Mouse (Mus musculus) c-Kit-positive CD71-negative TER-119-negative erythroid progenitor cells, embryonic 14.5 days (primary cell): Measurements from ENCODE around the gene Plppr2.
A peak's percentile ranks its signal among the peaks of the same experiment; 100 is the strongest.

Experiments
- DNase-seq: peaks from one replicate; pipeline ENCODE4 v3.0.0-alpha.2; 2013; ENCODE audit warnings: low read depth

The Plppr2 gene

DNA sequence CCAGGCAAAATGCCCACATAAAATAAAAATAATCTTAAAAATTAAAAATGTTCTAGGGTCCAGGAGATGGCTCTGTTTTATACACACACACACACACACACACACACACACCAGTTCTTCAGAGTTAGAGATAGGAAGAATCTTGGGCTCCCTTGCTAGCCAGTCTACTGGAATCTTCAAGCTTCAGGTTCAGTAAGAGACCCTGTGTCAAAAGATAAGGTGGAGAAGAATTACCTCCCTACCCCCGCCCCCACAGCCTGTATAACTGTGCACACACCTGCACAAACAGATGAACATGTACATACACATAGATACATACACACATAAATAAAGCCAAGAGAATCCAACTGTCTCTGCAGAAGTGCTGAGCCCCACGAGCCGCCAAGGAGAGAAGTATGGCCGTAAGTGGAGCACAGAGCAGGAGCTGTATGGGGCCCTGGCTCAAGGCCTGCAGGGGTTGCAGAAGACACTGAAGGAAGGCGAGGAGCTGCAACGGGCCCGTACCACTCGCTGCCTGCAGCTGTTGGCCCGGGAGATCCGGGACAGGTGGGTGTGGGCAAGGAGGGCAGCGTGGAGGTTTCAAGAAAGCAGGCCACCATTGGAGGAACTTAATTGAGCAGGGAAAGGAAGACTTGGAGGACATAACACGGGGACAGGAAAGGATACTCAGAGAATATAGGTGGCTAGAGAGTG, 4.2 kb upstream of the Plppr2 start:
- DNase-seq = no peak

DNA sequence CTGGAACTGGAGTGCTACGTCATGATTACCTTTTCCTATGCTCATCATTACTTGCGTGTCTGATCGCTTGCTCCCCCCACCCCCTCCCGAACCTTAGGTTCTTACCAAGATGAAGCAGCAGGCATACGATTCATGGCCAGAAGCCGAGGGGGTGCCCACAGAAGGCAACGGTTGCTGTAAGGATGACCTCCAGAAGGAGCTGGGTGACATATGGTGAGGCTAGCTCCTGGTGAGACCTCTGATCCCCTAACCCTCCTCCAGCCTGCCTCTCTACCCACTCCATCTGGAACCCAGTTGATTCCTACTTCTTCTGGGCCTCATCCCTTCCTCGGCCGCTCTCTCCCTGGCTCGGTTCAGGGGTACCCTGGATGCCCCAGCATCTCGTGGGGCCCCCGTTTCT, 2.8 kb upstream of the Plppr2 start:
- no peak for DNase-seq

DNA sequence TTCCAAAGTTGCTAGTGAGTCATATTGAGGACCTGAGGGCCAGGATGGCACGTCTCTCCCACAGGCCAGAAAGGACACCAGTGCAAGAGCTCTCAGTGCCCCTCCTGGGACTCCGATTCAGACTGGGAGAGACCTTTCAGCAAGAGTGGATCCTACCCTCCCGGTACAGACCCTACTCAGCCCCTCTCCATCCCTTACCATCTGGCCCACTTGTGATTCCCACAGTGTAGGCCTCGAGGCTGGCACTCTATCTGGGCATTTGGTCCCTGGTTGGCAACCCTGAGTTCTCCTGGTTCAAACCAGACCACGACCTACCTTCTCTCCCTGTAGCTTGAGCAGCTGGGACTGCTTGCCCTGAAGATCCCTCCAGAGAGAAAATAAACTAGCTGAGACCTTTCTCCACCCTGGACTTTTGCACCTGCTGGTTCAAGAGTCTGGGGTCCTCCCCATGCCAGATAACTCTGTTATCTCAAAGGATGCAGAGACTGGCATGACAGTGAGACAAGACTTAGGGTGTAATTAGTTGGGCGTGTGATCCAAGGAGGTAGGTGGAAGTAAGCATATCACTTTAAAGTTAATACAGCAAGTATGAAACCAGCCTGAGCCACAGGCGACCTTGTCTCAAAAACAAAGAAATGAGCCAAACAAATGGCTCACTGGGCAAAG, 1.2 kb upstream of the Plppr2 start:
- DNase-seq = no peak

DNA sequence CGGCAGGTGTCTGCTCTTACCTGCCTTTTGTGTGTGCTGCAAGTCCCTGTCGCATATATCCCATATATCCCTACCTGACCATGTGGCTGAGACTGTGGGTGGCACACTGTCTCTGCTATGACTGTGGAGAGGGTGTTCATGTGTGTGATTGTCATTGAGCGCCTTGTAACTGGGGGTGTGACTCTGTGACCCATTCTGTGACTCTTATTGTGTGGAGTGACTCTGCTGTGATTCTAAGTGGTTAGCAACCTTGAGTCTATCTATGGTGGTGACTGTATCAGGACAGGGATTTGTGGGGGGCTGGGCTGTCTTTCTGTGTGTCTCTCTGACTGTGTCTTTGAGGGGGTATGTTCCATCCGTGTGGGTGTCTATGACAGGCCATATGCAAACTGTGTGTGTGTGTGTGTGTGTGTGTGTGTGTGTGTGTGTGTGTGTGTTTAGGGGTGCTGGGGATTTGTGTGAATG, 910 bp downstream of the Plppr2 start:
- no peak for DNase-seq

DNA sequence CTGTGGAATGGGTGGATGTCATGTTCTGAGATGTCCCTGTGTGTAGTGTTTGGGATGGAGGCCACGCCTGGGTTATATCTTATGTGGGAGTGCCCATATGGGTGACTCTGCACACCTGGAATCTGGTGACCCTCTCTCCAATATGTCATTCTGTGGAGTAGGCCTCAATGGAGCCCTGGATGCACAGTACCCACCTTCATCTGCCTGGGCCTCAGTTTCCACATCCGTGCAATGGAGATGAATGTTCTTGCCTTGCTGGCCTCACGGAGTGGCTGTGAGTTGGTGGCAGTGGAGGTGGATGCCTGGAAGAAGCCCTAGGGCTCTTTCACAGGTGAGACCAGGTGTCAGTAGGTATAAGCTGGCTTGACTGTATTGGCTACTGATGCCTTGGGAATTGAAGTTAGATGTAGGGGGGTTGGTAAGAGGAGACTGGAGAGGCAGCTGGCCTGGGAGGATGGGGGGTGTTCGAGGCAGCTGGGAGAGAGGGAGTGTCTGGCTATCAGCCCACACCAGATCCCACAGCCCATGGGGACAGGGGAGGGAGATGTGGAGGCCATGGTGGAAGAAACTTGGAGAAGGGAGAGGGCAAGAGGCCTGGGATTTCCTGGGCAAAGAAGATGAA, 1.5 kb downstream of the Plppr2 start:
- DNase-seq = no peak

DNA sequence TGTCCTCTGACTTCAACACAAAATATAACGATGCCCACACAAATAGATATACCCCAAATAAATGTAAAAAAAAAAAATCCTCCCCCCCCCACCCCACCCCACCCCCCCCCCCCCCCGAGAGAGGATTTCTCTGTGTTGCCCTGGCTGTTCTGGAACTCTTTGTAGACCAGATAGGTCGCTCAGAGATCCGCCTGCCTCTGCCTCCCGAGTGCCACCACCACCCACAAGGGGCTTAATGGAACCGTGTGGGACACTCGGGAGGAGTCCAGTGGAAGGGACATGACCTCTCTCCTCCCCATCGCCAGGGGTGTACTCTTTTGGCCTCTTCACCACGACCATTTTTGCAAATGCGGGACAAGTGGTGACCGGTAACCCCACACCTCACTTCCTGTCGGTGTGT, 6.2 kb downstream of the Plppr2 start:
- no peak for DNase-seq

DNA sequence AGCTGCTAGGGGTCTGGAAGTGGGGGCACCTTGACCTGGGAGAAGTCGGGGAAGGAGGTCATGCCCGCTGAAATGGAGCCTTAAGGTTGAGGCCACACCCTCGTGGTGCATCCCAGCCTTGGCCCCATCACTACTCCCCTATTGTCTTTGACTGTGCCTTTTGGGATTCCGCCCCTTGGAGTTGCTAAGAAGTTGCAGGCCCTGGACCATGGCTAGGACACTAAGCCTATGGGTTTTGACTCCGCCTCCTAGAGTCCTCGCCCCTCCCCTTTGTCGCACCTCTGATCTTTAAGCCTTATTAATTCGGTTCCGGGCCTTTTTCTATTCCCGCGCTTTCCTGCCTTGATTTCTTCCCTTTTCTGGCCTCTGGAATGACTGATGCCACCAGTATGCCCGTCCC, 6.8 kb downstream of the Plppr2 start:
- DNase-seq = no peak

DNA sequence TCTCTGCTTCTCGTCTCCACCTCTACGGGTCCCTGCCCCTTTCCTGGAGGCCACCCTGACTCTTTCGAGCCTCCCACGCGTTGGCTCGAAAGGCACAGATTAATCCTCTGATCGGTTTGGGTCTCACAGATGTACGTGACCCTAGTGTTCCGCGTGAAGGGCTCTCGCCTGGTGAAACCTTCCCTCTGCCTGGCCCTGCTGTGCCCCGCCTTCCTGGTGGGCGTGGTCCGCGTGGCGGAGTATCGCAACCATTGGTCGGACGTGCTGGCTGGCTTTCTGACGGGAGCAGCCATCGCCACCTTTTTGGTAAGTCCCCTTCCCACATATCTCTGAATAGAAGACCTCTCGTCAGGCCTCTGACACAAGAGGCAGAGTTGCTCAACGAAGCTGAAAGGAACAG, 7.4 kb downstream of the Plppr2 start:
- no peak for DNase-seq

DNA sequence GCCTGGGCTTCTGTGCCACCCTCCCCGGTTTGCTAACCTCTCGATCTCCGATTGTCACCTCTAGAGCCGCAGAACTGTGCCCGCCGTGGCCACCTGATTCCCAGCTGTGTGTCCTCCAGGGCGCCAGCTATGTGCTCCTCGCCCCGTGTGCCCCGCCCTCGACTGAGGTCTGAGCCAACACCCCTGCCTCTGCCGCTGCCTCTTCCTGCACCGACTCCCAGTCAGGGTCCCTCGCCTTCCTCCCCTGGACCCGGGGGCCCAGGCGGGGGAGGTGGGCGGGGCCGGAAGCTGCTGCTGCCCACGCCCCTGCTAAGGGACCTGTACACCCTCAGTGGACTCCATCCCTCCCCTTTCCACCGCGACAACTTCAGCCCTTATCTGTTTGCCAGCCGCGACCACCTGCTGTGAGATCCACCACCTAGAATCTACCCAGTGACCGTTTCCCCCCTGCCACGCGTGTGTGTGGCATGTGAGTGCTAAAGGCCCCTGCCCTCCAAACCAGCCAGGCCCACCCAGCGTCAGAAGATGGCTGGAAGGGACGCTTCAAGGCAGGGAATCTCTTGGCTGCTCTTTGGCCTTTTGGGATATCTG, 10.8 kb downstream of the Plppr2 start:
- no peak for DNase-seq

DNA sequence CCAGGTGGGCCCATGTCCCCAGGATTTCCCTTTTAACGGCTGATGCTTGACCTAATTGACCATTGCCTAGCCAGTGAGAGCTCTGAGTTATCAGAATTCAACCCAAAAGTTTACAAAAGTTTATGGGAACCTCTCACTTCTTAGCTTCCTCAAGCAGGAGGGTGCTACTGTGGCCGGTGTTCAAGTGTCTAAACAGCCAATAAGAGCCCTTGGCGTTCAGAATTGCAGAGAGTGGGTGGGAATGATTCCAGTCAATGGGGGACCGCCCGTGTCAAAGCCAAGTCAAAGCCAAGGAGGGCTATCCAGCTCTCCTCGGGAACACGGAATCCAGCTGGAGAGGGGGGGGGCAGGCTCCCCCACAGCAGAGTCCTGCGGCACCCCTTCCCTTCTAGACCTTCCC, 11.3 kb downstream of the Plppr2 start:
- no peak for DNase-seq

DNA sequence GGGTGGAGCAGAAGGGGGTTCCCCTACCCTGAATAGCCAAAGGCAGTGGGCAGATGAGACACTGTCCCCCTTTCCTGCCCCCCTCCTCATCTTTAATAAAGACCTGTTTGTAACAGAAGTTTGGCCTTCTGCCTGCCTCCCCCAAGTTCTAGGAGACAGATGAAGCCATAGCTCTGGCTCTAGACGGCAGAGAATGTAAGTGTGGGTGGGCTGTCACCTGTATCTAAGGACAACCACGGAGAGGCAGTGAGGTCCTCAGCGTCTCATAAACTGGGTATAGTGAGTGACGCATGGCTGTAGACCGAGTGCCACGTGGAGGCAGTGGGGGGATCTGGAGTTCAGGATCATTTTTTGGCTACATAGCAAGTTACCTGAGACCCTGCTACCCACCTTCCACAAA, 12.0 kb downstream of the Plppr2 start:
- DNase-seq = no peak

DNA sequence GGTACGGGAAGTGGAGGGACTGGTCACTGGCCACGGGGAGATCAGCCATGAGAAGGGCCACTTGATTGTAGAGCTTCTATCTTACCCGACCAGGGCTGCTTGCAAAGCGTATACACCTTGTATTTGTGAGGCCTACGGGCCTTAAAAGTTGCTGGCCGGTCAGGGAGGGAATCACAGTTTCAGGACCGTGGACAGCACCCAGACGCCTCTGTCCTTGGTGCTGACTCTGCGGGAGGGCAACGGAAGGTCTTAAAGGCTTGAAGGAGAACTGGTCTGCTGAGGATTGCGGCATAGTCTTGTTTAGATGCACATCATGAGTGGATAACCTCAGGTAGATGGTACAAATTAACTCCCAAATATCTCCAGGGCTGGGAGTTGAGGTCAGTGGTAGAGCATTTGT, 13.5 kb downstream of the Plppr2 start:
- DNase-seq = peak; percentile 70

DNA sequence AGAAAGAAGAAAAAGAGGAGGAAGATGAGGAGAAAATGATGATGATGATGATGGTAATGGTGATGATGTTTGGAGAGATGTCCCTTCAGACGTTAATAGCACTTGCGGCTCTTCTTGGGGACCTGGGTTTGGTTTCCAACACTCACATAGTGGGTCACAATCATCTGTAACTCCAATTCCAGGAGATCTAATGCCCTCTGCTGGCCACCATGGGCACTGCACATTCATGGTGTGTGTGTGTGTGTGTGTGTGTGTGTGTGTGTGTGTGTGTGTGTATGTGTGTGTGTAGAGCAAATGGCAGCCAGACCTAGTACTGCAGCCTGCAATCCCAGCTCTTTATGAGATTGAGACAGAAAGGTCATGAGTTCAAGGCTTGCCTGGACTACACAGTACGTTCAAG, 15.1 kb downstream of the Plppr2 start:
- no peak for DNase-seq

DNA sequence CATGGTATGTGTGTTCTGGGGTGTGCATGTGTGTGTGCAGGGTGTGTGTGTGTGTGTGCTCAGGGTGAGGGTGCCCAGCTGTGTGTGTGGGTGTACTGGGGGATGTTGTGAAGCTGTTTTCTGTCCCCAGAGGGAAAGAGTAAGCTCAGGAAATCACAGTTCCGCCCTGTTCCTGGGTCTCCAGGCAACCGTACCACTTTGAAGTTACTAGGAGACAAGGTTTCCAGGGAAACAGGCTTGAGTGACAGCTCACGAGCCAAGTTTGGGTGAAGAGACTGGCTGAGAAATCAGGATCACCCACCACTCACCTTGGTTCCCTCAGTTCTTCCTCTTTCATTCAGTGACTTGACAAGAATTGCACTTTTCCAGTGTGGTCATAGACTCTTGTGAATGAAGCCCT, 16.8 kb downstream of the Plppr2 start:
- no peak for DNase-seq

DNA sequence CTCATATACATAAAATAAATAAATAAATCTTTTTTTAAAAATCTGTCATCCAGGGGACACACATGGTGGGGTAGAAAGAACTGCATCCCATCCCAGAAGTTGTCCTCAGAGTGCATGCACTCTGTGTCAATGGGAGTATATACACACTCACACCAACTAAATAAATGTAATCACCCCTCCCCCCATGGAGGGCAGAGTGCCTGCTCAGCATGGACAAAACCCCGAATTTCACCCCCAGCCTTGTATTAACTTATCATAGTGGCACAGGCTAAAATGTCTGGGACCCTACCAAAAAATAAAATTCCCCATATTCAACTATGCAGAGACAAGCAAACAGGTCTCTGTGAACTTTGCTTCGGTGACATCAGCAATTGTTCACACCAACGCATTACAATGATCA, 17.8 kb downstream of the Plppr2 start:
- DNase-seq = no peak

DNA sequence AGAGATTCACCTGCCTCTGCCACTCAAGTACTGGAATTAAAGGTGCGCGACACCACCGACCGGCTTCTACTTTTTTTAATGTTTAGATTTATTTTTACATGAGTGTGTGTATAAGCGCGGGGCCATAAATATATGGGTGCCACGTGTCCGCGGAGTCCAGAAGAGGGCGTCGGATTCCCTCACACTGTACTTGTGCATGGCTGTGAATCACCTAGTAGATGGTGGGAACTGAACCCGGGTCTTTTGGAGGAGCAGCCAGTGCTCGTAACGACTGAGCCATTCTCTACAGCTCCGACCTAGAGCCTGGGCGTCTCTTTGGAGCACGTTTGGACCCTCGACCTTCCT, 18.4 kb downstream of the Plppr2 start:
- no peak for DNase-seq

DNA sequence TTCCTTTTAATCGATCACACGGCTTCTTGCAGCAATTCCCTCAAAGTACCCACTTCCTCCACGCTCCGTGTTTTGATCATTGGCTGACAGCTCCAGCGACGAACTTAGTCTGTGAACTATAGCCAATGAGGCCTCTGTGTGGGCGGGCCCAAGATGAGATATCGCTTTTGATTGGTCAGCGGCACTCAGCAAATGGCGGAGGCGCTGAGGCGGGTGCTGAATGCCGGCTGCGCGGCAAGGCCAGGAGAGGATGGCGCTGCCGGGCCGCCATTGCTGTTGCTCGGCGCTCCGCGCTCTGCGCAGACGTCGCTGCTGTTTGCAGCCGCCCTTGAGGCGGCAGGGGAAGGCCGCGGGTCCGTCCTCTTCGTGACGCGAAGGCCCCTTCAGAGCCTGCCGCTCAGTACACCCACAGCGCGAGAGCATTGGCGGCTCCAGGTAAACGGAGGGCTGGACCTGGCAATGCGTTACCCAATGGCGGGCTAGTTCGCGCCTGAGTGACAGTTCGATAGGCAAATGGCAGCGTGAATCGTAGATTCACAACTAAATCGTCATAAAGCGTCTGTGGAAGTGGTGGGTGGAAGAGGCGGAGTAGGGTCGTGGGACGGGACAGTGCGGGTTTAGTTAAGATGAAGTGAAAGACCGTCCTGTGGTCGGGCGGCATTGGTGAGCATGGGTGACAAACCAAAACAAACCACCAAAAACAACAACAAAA, 18.9 kb downstream of the Plppr2 start, which contains the start of gene Swsap1:
Swsap1 (plus strand) TSS at position 186 of the 712 bp plus-strand sequence.
- peak; percentile 99 for DNase-seq

DNA sequence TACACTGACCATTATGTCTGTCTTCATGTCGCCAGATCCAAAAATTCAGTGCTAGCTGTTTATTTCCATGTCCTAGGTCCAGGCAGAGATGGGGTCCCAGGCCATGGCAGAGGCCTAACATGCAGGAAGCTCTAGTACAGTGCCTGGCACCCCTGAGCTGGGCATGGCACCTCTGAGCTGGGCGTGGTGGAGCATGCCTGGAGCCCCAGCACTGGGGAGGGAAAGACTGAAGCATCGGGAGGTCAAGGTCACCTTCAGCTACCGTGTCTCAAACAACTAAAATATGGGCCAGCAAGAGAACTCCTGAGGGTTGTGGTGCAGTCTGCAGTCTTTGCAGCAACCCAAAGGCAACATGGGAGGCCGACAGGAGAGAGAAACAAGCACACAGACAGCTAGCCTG, 21.5 kb downstream of the Plppr2 start:
- DNase-seq = no peak

DNA sequence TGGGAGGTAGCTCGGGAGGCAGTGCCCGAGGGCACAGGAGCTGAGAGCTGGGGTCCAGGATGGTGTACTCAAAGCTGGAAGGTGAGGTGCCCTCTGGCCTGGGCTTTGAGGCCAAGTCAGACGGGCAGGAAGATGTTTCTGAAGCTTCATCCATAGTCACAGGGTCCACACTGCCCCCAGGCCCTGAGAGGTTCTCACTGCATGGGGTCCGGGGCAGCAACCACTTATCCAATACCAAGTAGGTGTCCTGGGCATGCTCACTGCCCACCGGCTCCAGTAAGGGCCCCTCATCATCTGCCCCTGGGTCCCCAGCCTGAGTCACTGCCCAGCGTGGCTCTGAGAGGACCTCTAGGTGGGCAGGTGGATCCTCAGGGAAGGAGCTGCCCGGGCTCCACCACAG, 22.4 kb downstream of the Plppr2 start:
- DNase-seq = no peak

DNA sequence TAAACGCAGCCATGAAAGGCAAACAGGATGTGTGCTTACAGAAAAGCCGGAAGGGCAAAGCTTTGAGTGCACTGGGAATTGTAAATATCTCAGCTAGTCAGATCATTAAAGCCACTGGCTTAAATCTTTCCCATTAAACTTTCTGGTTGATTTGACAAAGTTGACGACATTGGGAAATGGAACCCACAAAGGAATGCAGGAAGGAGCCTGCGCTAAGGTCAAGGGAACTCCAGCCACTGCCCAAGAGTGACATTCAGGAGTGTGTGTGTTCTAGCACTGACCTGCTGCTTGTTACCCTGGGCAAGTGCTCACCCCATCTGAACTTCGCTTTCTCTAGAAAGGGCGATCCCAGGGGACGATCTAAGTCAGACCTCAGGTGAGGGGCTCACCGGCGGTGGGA, 23.3 kb downstream of the Plppr2 start:
- no peak for DNase-seq

DNA sequence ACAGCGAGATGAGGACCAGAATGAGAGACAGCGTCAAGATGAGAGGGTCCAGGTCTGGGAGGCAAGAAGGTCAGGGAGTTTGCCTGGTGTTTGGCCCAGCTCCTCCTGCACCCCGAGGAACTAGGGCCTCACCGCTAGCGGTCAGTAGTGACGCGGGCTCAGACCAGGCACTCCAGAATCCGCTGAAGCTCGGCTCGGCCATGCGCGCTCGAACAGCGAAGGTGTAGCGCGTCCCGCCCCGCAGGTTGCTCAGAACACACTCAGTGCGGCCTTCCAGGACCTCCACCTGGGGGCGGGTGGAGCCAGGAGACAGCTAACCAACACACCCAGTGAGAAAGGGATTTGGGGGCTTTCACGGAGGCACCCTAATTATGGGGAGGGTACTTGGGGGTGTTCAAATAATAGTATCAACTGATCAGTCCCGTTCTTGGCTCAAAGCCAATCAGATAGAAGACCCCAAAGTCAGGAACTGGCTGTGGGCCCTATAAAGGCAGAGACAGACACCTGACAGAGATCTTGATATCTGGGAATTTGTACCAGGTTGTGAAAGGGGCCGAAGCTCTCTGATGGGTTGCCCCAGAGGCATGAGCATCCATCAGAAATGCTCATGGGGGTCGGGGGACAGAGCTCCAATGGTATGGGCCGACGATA, 23.9 kb downstream of the Plppr2 start:
- no peak for DNase-seq

DNA sequence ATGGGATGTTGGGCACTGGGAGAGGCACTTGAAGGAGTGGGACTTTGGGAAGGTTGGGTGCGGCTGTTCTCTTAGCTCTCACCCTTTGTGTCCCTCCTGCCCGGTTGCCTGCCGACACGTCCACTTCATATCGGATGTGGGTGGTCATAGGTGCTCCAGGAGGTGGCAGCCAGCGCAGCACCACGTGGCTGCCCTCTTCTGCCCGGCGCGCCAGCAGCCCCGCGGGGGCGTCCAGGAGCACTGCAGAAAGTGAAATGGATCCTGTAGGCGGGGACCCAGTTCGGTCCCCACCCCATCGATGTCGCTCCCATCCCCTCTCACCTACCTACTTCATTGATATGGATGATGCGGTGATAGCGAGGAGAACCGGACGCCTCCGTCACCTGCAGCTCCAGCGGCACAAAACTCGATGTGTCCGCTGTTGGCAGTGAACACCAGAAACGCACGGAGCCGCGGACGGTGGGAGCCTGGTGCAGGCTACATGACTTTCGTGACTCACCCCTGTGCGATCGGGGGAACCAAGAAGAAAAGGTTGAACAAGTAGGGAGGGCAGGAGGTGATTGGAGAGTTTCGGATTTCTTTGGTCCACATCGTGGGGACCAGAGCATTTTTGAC, 24.6 kb downstream of the Plppr2 start:
- DNase-seq = no peak
